In genomic region chr10:81451365-81451745, GRCm38 (mm10) we compare ENCODE assay signal across 27 mouse cellular contexts. TPM values are rescaled to one million over a fixed set of nuclear protein-coding genes. Genes with fewer than 3 reads are reported as not detected.
DNase-seq lines count a peak whose midpoint lies in the region; ATAC-seq and TF ChIP-seq lines count a peak whose summit lies in the region.
"Had no signal": no experiment of that assay in that cellular context is flagged by ENCODE, and none has a peak within 500 bp of the region (broad histone marks: within the 10 kb centered on the region; RNA-seq: fewer than 3 reads in every experiment).

No protein-coding gene starts in this region.

- WGBS in heart, embryonic 12.5 days = 41% methylated on average over 6 of the region's 6 CpGs
- 38% methylated on average over 6 of the region's 6 CpGs for WGBS in liver, postnatal 0 days (ENCODE audit: insufficient replicate concordance)
- 69% methylated on average over 6 of the region's 6 CpGs for WGBS in midbrain, embryonic 16.5 days

- no peak for ATAC-seq in heart, embryonic 12.5 days (ENCODE audit: insufficient number of reproducible peaks, low FRiP score)
- no peak for ATAC-seq in liver, postnatal 0 days
- ATAC-seq in midbrain, embryonic 16.5 days = no peak
- ATAC-seq in granulocyte monocyte progenitor cell, adult 5-6 weeks (replicated peaks; ENCODE audit: poor library complexity, severe bottlenecking) = no peak
- ATAC-seq: forebrain, embryonic 13.5 days; inflammation-experienced regulatory T-cells, adult 6 months had no signal

- no peaks in the 10 kb centered on the region for H3K36me3 ChIP-seq in heart, embryonic 12.5 days
- no peaks in the 10 kb centered on the region for H3K36me3 ChIP-seq in liver, postnatal 0 days (replicated peaks; ENCODE audit: insufficient read depth, low read length)
- no peaks in the 10 kb centered on the region for H3K36me3 ChIP-seq in midbrain, embryonic 16.5 days (ENCODE audit: control insufficient read depth, insufficient read depth, low read length)
- H3K36me3 ChIP-seq: hindbrain, embryonic 15.5 days; kidney, embryonic 15.5 days; limb, embryonic 15.5 days; midbrain, embryonic 12.5 days had no signal

- TF ChIP-seq EP300 in liver, postnatal 0 days (IDR thresholded peaks at IDR 0.05; ENCODE audit: low read depth) = no peak

- no peak for TF ChIP-seq CTCF in liver, postnatal 0 days (IDR thresholded peaks at IDR 0.05; ENCODE audit: low read depth)

- no peak overlapping the region for H3K4me3 ChIP-seq in heart, embryonic 12.5 days
- H3K4me3 ChIP-seq in liver, postnatal 0 days (ENCODE audit: low read depth, low read length) = no peak overlapping the region
- no peak overlapping the region for H3K4me3 ChIP-seq in midbrain, embryonic 16.5 days (ENCODE audit: low read depth, low read length)
- H3K4me3 ChIP-seq: forebrain, embryonic 13.5 days; hindbrain, embryonic 15.5 days; kidney, embryonic 15.5 days; layer of hippocampus, adult 2 months; limb, embryonic 15.5 days; midbrain, embryonic 12.5 days; myocyte had no signal

- H3K4me1 ChIP-seq in heart, embryonic 12.5 days (replicated peaks) = 0 out of 2 replicates have a peak, but pooled peaks cover 5% of the 10 kb centered on the region
- no peaks in the 10 kb centered on the region for H3K4me1 ChIP-seq in liver, postnatal 0 days (ENCODE audit: insufficient read depth)
- no peaks in the 10 kb centered on the region for H3K4me1 ChIP-seq in midbrain, embryonic 16.5 days (ENCODE audit: control insufficient read depth, insufficient read depth, low read length)
- H3K4me1 ChIP-seq: forebrain, embryonic 13.5 days; hindbrain, embryonic 15.5 days; midbrain, embryonic 12.5 days had no signal

- H3K9ac ChIP-seq in heart, embryonic 12.5 days = no peak overlapping the region
- no peak overlapping the region for H3K9ac ChIP-seq in liver, postnatal 0 days (replicated peaks)
- 0 out of 2 replicates have a peak overlapping the region, but pooled peaks have one; percentile 25 for H3K9ac ChIP-seq in midbrain, embryonic 16.5 days (ENCODE audit: low read depth, low read length)
- H3K9ac ChIP-seq: hindbrain, embryonic 15.5 days; kidney, embryonic 15.5 days; limb, embryonic 15.5 days; liver, embryonic 14.5 days; lung, embryonic 14.5 days; midbrain, embryonic 12.5 days had no signal

- H3K27me3 ChIP-seq in heart, embryonic 12.5 days (replicated peaks) = peaks cover 78% of the 10 kb centered on the region
- H3K27me3 ChIP-seq in liver, postnatal 0 days (ENCODE audit: insufficient read depth, low read length) = peaks cover 50% of the 10 kb centered on the region
- peaks cover 53% of the 10 kb centered on the region for H3K27me3 ChIP-seq in midbrain, embryonic 16.5 days (ENCODE audit: control insufficient read depth, insufficient read depth, low read depth, low read length)

- no peak overlapping the region for H3K4me2 ChIP-seq in heart, embryonic 12.5 days
- no peak overlapping the region for H3K4me2 ChIP-seq in liver, postnatal 0 days (ENCODE audit: low read depth, low read length)
- H3K4me2 ChIP-seq in midbrain, embryonic 16.5 days (ENCODE audit: low read length) = no peak overlapping the region
- H3K4me2 ChIP-seq: forebrain, embryonic 13.5 days; hindbrain, embryonic 15.5 days; kidney, embryonic 15.5 days; limb, embryonic 15.5 days; lung, embryonic 14.5 days; midbrain, embryonic 12.5 days had no signal

- peak; percentile 86 for DNase-seq in heart, adult 11 months
- DNase-seq in liver = peak; percentile 3
- DNase-seq in liver, postnatal 0 days = no peak
- DNase-seq in testis, postnatal 10 days (ENCODE audit: low spot score) = peak; percentile 35
- no peak for DNase-seq in testis, postnatal 14 days (ENCODE audit: low spot score)
- DNase-seq: adrenal gland, postnatal 25 days; cerebellum, adult 8-10 months; gastrocnemius, postnatal 25 days; heart, postnatal 36 days; kidney, adult 11 months; kidney, postnatal 36 days; lung, embryonic 14.5 days; lung, postnatal 14 days; thymus, postnatal 36 days had no signal

- H3K27ac ChIP-seq in heart, embryonic 12.5 days (ENCODE audit: poor library complexity, severe bottlenecking) = no peak overlapping the region
- no peak overlapping the region for H3K27ac ChIP-seq in liver, postnatal 0 days (ENCODE audit: low read depth)
- H3K27ac ChIP-seq in midbrain, embryonic 16.5 days (ENCODE audit: low read length) = no peak overlapping the region
- H3K27ac ChIP-seq: forebrain, embryonic 13.5 days; hindbrain, embryonic 15.5 days; kidney, embryonic 15.5 days; layer of hippocampus, adult 2 months; limb, embryonic 15.5 days; liver, embryonic 14.5 days; midbrain, embryonic 12.5 days had no signal

- H3K9me3 ChIP-seq in heart, embryonic 12.5 days (replicated peaks) = no peaks in the 10 kb centered on the region
- H3K9me3 ChIP-seq in liver, postnatal 0 days (ENCODE audit: low read length) = no peaks in the 10 kb centered on the region
- no peaks in the 10 kb centered on the region for H3K9me3 ChIP-seq in midbrain, embryonic 16.5 days (replicated peaks; ENCODE audit: control insufficient read depth, low read length, poor library complexity, severe bottlenecking)
- H3K9me3 ChIP-seq: forebrain, embryonic 13.5 days; hindbrain, embryonic 15.5 days; kidney, embryonic 15.5 days; limb, embryonic 15.5 days; midbrain, embryonic 12.5 days had no signal

RNA-seq across cellular contexts. Expression of gene Nfic, which starts 4.1 kb away (rescaled TPM):
- 39.3 and 40.7 TPM in 2 replicates for polyA plus RNA-seq in heart, embryonic 12.5 days (2016; fragmentation: Nextera tagmentation; extraction: Ambion mirVana)
- 19.6 and 21.1 TPM in 2 replicates for polyA plus RNA-seq in liver, postnatal 0 days (2015; fragmentation: Nextera tagmentation; extraction: Ambion mirVana)
- 15.4 and 17.2 TPM in 2 replicates for polyA plus RNA-seq in midbrain, embryonic 16.5 days (2015; fragmentation: Nextera tagmentation; extraction: Ambion mirVana)
- 39.6 and 41.7 TPM in 2 replicates for total RNA-seq in granulocyte monocyte progenitor cell, adult 5-6 weeks (2014; fragmentation: Nextera tagmentation)
- 5.3 and 10.5 TPM in 2 replicates for total RNA-seq in granulocyte monocyte progenitor cell, adult 5-6 weeks (2017)

RNA-seq across cellular contexts. Expression of gene Celf5, which starts 31.2 kb away (rescaled TPM):
- polyA plus RNA-seq in heart, embryonic 12.5 days (2016; fragmentation: Nextera tagmentation; extraction: Ambion mirVana) = 0.19 and 0.28 TPM in 2 replicates
- not detected in 2 replicates for polyA plus RNA-seq in liver, postnatal 0 days (2015; fragmentation: Nextera tagmentation; extraction: Ambion mirVana)
- polyA plus RNA-seq in midbrain, embryonic 16.5 days (2015; fragmentation: Nextera tagmentation; extraction: Ambion mirVana) = 88.3 and 103 TPM in 2 replicates
- total RNA-seq in granulocyte monocyte progenitor cell, adult 5-6 weeks (2014; fragmentation: Nextera tagmentation) = not detected in 2 replicates
- total RNA-seq in granulocyte monocyte progenitor cell, adult 5-6 weeks (2017) = not detected in 2 replicates
- total RNA-seq: megakaryocyte progenitor cell, adult 5-6 weeks had no signal

RNA-seq across cellular contexts. Expression of gene Ncln, which starts 44.8 kb away (rescaled TPM):
- 54.9 and 60.2 TPM in 2 replicates for polyA plus RNA-seq in heart, embryonic 12.5 days (2016; fragmentation: Nextera tagmentation; extraction: Ambion mirVana)
- 29.2 and 30.6 TPM in 2 replicates for polyA plus RNA-seq in liver, postnatal 0 days (2015; fragmentation: Nextera tagmentation; extraction: Ambion mirVana)
- polyA plus RNA-seq in midbrain, embryonic 16.5 days (2015; fragmentation: Nextera tagmentation; extraction: Ambion mirVana) = 61.1 and 61.3 TPM in 2 replicates
- total RNA-seq in granulocyte monocyte progenitor cell, adult 5-6 weeks (2014; fragmentation: Nextera tagmentation) = 124 and 140 TPM in 2 replicates
- 83.1 and 128 TPM in 2 replicates for total RNA-seq in granulocyte monocyte progenitor cell, adult 5-6 weeks (2017)

RNA-seq across cellular contexts. Expression of gene S1pr4, which starts 48.6 kb away (rescaled TPM):
- polyA plus RNA-seq in heart, embryonic 12.5 days (2016; fragmentation: Nextera tagmentation; extraction: Ambion mirVana) = 0.42 and 0.52 TPM in 2 replicates
- polyA plus RNA-seq in liver, postnatal 0 days (2015; fragmentation: Nextera tagmentation; extraction: Ambion mirVana) = 6.3 and 7.4 TPM in 2 replicates
- polyA plus RNA-seq in midbrain, embryonic 16.5 days (2015; fragmentation: Nextera tagmentation; extraction: Ambion mirVana) = 0.44 and 0.58 TPM in 2 replicates
- total RNA-seq in granulocyte monocyte progenitor cell, adult 5-6 weeks (2014; fragmentation: Nextera tagmentation) = 7.8 and 10.5 TPM in 2 replicates
- total RNA-seq in granulocyte monocyte progenitor cell, adult 5-6 weeks (2017) = 7.0 and 9.2 TPM in 2 replicates
- polyA plus RNA-seq: myocyte had no signal

RNA-seq across cellular contexts. Expression of gene Smim24, which starts 58.5 kb away (rescaled TPM):
- polyA plus RNA-seq in heart, embryonic 12.5 days (2016; fragmentation: Nextera tagmentation; extraction: Ambion mirVana) = 2.9 and 4.3 TPM in 2 replicates
- polyA plus RNA-seq in liver, postnatal 0 days (2015; fragmentation: Nextera tagmentation; extraction: Ambion mirVana) = 1.7 and 2.0 TPM in 2 replicates
- polyA plus RNA-seq in midbrain, embryonic 16.5 days (2015; fragmentation: Nextera tagmentation; extraction: Ambion mirVana) = 1.2 and 1.4 TPM in 2 replicates
- total RNA-seq in granulocyte monocyte progenitor cell, adult 5-6 weeks (2014; fragmentation: Nextera tagmentation) = 37.5 and 43.6 TPM in 2 replicates
- total RNA-seq in granulocyte monocyte progenitor cell, adult 5-6 weeks (2017) = 11.5 and 13.3 TPM in 2 replicates

Comparison
In these comparisons a context has a peak if more than half of its experiments do, and no peak if none do; other contexts are left out.
1. DNase-seq: peak in heart, adult 11 months (single experiment), liver (single experiment) and testis, postnatal 10 days (single experiment); none in liver, postnatal 0 days (single experiment) and testis, postnatal 14 days (single experiment).
2. RNA of gene Celf5, which starts 31.2 kb away (polyA plus RNA-seq): 88.3 to 103 TPM in midbrain, embryonic 16.5 days; 0.19 to 0.28 TPM in heart, embryonic 12.5 days and not detected in liver, postnatal 0 days; every median in the first group is over 10 times any median in the second.